Mouse (Mus musculus): ENCODE data around the gene Gm45015. TPM values are rescaled to one million over a fixed set of nuclear protein-coding genes. Genes with fewer than 3 reads are reported as not detected.

The Gm45015 gene
- polyA plus RNA-seq (2012; rRNA removed) = not detected in 2 replicates
- not detected in 2 replicates for polyA plus RNA-seq (2014; fragmentation: Nextera tagmentation; extraction: Ambion mirVana)

DNA sequence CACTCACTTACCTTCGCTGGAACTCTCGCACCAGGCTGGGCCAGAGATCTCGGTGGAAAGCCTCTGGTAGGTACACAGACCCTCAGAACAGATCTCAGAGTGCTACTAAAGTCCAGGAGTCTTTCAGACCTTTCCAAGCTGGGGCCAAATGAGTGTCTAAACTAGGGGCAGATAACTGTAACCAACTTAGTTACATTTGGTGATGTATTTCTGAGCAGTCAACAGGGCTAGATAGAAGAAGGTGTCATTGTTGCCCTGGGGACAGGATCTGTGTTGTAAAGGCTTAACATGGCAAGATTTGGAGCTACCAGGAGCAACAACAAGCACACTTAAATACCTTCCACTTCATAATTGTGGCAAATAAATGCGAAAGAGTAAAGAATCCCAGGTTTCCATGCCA, at the start of gene Gm45015:
TSS of gene Gm45015 (minus strand) at position 101 of the 400 bp plus-strand sequence.
- H3K9ac ChIP-seq (ENCODE audit: low read depth, low read length, severe bottlenecking) = no peak within 1 kb of the TSS
- H3K9me3 ChIP-seq (ENCODE audit: control insufficient read depth, low read length) = no peaks in the 10 kb centered on the region
- H3K4me2 ChIP-seq (replicated peaks; ENCODE audit: low read depth, low read length, severe bottlenecking) = no peak within 1 kb of the TSS
- DNase-seq (ENCODE audit: low spot score) = no peak
- no peak within 1 kb of the TSS for H3K4me3 ChIP-seq (replicated peaks; ENCODE audit: low read length)
- no peak for TF ChIP-seq POLR2A (IDR thresholded peaks at IDR 0.05; ENCODE audit: borderline replicate concordance, extremely low read depth, insufficient read depth, insufficient read length)
- no peaks in the 10 kb centered on the region for H3K4me1 ChIP-seq (ENCODE audit: control insufficient read depth, insufficient read depth, low read length)
- H3K36me3 ChIP-seq (ENCODE audit: control insufficient read depth, insufficient read depth, low read length) = no peaks in the 10 kb centered on the region
- no peaks in the 10 kb centered on the region for H3K27me3 ChIP-seq (ENCODE audit: control insufficient read depth, insufficient read depth, low read length)
- no peak within 1 kb of the TSS for H3K27ac ChIP-seq (replicated peaks; ENCODE audit: low read depth, low read length)
- ATAC-seq (ENCODE audit: low FRiP score, low read depth) = no peak
- WGBS = 81% methylated on average over 4 of the region's 4 CpGs

DNA sequence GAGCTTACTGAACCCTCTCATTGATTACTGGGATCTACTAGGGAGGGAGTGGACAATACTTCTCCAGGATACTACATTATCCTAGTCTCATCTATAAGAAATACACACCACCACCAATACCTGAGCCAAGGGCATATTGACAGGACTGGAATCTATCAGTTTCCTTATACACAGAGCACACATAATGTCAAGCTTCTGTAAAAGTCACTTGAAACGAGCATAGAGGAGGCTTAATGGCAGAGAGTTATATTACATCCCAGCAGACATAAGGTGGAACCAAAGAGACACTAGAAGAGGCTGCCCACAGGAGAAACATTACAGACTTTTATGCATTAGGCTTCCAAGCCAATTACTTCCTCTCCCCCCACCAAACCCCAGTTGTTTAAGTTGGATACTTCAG, 48.3 kb upstream of the Gm45015 start:
- ATAC-seq (ENCODE audit: low FRiP score, low read depth) = no peak
- H3K27me3 ChIP-seq (ENCODE audit: control insufficient read depth, insufficient read depth, low read length) = no peaks in the 10 kb centered on the region
- no peak overlapping the region for H3K4me3 ChIP-seq (replicated peaks; ENCODE audit: low read length)
- H3K4me2 ChIP-seq (replicated peaks; ENCODE audit: low read depth, low read length, severe bottlenecking) = no peak overlapping the region
- H3K27ac ChIP-seq (replicated peaks; ENCODE audit: low read depth, low read length) = no peak overlapping the region
- 40% methylated on average over 1 of the region's 1 CpGs for WGBS
- no peak overlapping the region for H3K9ac ChIP-seq (ENCODE audit: low read depth, low read length, severe bottlenecking)
- DNase-seq (ENCODE audit: low spot score) = no peak
- H3K4me1 ChIP-seq (ENCODE audit: control insufficient read depth, insufficient read depth, low read length) = no peaks in the 10 kb centered on the region
- TF ChIP-seq POLR2A (IDR thresholded peaks at IDR 0.05; ENCODE audit: borderline replicate concordance, extremely low read depth, insufficient read depth, insufficient read length) = no peak
- H3K36me3 ChIP-seq (ENCODE audit: control insufficient read depth, insufficient read depth, low read length) = no peaks in the 10 kb centered on the region
- H3K9me3 ChIP-seq (ENCODE audit: control insufficient read depth, low read length) = no peaks in the 10 kb centered on the region

DNA sequence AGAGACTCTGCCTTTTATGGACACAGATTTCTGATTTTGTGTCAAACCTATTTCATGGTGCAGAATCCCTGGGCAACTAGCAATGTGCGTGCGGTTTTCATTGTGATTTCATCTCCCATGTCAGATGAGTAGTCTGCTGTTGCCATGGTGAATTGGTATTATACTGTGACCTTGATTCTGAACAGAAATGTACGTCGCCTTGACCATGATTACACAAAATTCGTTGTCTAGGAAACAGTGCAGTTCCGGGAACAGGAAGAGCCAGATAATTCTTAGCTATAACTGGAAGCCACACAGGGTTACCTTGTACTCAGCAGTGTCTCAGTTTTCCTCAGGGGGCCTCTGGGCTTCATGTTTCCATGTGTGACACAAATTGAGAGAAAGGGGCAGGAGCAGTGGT, 47.8 kb upstream of the Gm45015 start:
- Histone ChIP-seq H3K4me2 (replicated peaks; ENCODE audit: low read depth, low read length, severe bottlenecking) (no peak overlapping the region), H3K27me3 (ENCODE audit: control insufficient read depth, insufficient read depth, low read length) (no peaks in the 10 kb centered on the region), H3K4me3 (replicated peaks; ENCODE audit: low read length) (no peak overlapping the region), H3K36me3 (ENCODE audit: control insufficient read depth, insufficient read depth, low read length) (no peaks in the 10 kb centered on the region), H3K9ac (ENCODE audit: low read depth, low read length, severe bottlenecking) (no peak overlapping the region), H3K9me3 (ENCODE audit: control insufficient read depth, low read length) (no peaks in the 10 kb centered on the region), H3K4me1 (ENCODE audit: control insufficient read depth, insufficient read depth, low read length) (no peaks in the 10 kb centered on the region), H3K27ac (replicated peaks; ENCODE audit: low read depth, low read length) (no peak overlapping the region)
- no peak for ATAC-seq (ENCODE audit: low FRiP score, low read depth)
- DNase-seq (ENCODE audit: low spot score) = no peak
- WGBS = 79% methylated on average over 6 of the region's 6 CpGs
- no peak for TF ChIP-seq POLR2A (IDR thresholded peaks at IDR 0.05; ENCODE audit: borderline replicate concordance, extremely low read depth, insufficient read depth, insufficient read length)

DNA sequence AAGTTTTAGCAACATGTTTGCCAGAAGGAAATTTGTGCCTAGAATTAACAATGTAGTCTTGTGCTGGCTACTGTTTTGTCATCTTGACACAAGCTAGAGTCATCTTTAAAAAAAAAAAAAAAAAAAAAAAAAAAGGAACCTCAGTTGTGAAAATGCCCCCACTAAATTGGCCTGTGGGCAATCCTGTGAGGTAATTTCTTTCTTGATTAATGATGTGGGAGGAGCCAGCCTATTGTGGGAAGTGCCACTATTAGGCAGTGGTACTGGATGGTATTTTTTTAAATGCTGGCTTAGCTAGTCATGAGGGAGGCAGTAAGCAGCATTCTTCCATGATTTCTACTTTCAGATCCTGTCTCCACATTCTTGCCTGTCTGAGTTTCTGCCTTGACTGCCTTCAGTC, 26.7 kb upstream of the Gm45015 start:
- H3K9me3 ChIP-seq (ENCODE audit: control insufficient read depth, low read length) = no peaks in the 10 kb centered on the region
- H3K4me3 ChIP-seq (replicated peaks; ENCODE audit: low read length) = no peak overlapping the region
- no peaks in the 10 kb centered on the region for H3K27me3 ChIP-seq (ENCODE audit: control insufficient read depth, insufficient read depth, low read length)
- DNase-seq (ENCODE audit: low spot score) (no peak), ATAC-seq (ENCODE audit: low FRiP score, low read depth) (no peak)
- no peak overlapping the region for H3K9ac ChIP-seq (ENCODE audit: low read depth, low read length, severe bottlenecking)
- H3K27ac ChIP-seq (replicated peaks; ENCODE audit: low read depth, low read length) = no peak overlapping the region
- H3K36me3 ChIP-seq (ENCODE audit: control insufficient read depth, insufficient read depth, low read length) = peaks cover 6% of the 10 kb centered on the region; the same call in 1 of the 2 replicates
- H3K4me1 ChIP-seq (ENCODE audit: control insufficient read depth, insufficient read depth, low read length) = no peaks in the 10 kb centered on the region
- no peak for TF ChIP-seq POLR2A (IDR thresholded peaks at IDR 0.05; ENCODE audit: borderline replicate concordance, extremely low read depth, insufficient read depth, insufficient read length)
- H3K4me2 ChIP-seq (replicated peaks; ENCODE audit: low read depth, low read length, severe bottlenecking) = no peak overlapping the region

DNA sequence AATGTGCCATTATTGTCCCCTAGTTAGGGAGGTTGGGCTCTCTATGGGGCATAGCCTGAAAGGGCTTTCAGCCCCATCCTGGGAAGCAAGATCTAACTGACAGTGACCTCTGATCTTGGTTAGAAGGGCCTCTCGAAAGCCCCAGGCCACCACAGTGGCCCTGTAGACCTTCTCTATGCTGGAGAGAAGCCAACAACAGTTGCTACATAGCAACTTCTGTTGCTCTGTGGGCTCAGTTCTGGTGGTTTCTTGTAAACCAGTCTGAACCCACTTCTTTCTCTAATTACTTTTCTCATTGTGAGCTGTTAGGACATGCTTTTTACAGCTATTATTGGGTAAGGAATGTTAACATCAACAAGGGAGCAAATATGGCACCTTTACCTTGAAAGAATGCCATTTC, 20.1 kb upstream of the Gm45015 start:
- Histone ChIP-seq H3K4me1 (ENCODE audit: control insufficient read depth, insufficient read depth, low read length) (no peaks in the 10 kb centered on the region), H3K4me2 (replicated peaks; ENCODE audit: low read depth, low read length, severe bottlenecking) (no peak overlapping the region), H3K27me3 (ENCODE audit: control insufficient read depth, insufficient read depth, low read length) (no peaks in the 10 kb centered on the region), H3K27ac (replicated peaks; ENCODE audit: low read depth, low read length) (no peak overlapping the region), H3K9me3 (ENCODE audit: control insufficient read depth, low read length) (no peaks in the 10 kb centered on the region), H3K4me3 (replicated peaks; ENCODE audit: low read length) (no peak overlapping the region), H3K9ac (ENCODE audit: low read depth, low read length, severe bottlenecking) (no peak overlapping the region), H3K36me3 (ENCODE audit: control insufficient read depth, insufficient read depth, low read length) (peaks cover 49% of the 10 kb centered on the region)
- ATAC-seq (ENCODE audit: low FRiP score, low read depth) (no peak), DNase-seq (ENCODE audit: low spot score) (no peak)
- 67% methylated on average over 1 of the region's 1 CpGs for WGBS
- TF ChIP-seq POLR2A (IDR thresholded peaks at IDR 0.05; ENCODE audit: borderline replicate concordance, extremely low read depth, insufficient read depth, insufficient read length) = no peak

DNA sequence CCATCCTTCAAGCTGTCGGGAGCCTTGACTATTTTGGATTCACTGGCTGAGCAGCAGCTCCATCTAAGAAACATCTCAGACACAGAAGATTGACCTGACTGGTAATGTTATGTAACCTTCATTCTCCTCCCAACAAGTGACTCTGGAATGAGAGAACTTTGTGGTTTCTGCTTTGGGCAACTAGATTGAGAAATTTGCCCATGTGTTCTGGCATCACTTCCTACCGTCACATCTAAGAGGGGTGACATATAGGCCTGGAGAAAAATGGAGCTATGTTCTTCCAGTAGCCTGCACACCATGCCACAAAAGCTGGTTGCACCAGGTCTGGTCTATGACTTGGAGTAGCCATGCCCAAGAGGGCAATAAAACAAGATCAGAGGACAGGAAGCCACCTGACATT, 19.5 kb upstream of the Gm45015 start:
- Histone ChIP-seq H3K4me1 (ENCODE audit: control insufficient read depth, insufficient read depth, low read length) (no peaks in the 10 kb centered on the region), H3K27me3 (ENCODE audit: control insufficient read depth, insufficient read depth, low read length) (no peaks in the 10 kb centered on the region), H3K4me2 (replicated peaks; ENCODE audit: low read depth, low read length, severe bottlenecking) (no peak overlapping the region), H3K36me3 (ENCODE audit: control insufficient read depth, insufficient read depth, low read length) (peaks cover 55% of the 10 kb centered on the region), H3K9me3 (ENCODE audit: control insufficient read depth, low read length) (no peaks in the 10 kb centered on the region), H3K4me3 (replicated peaks; ENCODE audit: low read length) (no peak overlapping the region), H3K9ac (ENCODE audit: low read depth, low read length, severe bottlenecking) (no peak overlapping the region), H3K27ac (replicated peaks; ENCODE audit: low read depth, low read length) (no peak overlapping the region)
- TF ChIP-seq POLR2A (IDR thresholded peaks at IDR 0.05; ENCODE audit: borderline replicate concordance, extremely low read depth, insufficient read depth, insufficient read length) = no peak
- WGBS = 94% methylated on average over 2 of the region's 2 CpGs
- ATAC-seq (ENCODE audit: low FRiP score, low read depth) = no peak
- DNase-seq (ENCODE audit: low spot score) = no peak

All from limb, embryonic 14.5 days (tissue).